Mouse (Mus musculus): ENCODE results near the gene Fblim1.

DNA sequence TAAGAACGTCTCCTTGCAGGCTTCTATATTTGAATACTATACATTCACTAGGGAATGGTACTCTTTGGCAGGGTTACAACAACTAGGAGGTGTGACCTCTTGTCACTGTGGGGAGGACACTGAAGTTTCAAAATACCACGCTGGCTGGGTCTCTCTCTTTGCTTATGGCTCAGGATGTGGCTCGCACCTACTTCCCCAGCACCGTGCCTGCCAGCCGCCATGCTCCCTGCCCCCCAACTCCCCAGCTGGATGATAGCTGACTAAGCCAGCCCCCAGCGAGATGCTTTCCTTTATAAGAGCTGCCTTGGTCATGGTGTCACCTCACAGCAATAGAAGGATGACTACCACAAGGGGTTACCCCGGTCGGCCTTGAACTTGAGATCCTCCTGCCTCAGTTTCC, 47.1 kb upstream of the Fblim1 start:
- TF ChIP-seq POLR2A (IDR thresholded peaks at IDR 0.05; ENCODE audit: insufficient read length, low read depth) (no peak), TCF3 (IDR thresholded peaks at IDR 0.05; ENCODE audit: insufficient read length, low read depth) (no peak), POLR2AphosphoS2 (IDR thresholded peaks at IDR 0.05; ENCODE audit: insufficient read length, low read depth) (no peak), MAX (IDR thresholded peaks at IDR 0.05; ENCODE audit: low read depth) (no peak), TCF12 (IDR thresholded peaks at IDR 0.05; ENCODE audit: insufficient read depth, poor library complexity, severe bottlenecking) (no peak)
